Mouse (Mus musculus): ENCODE results near the gene Ppfibp2.

DNA sequence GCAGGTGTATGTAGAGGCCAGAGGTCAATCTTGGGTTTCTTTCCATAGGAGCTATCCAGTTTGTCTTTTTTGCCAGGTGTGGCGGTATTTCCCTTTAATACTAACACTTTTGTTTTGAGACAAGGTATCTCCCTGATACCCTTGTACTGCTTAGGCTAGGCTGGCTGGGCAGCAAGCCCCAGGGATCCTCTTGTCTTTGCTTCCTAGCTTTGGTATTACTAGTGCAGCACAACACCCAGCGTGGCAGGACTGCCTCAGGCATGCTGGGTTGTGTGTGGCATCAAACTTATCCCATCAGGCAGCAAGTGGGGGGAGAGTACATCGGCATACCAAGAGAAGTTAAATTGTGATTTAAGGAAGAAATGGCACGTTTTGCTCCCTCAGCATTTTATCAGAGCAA is 7.5 kb downstream of the Ppfibp2 start:
- TF ChIP-seq CTCF (IDR thresholded peaks at IDR 0.05; ENCODE audit: low read depth), result no peak
- no peak for TF ChIP-seq EP300 (IDR thresholded peaks at IDR 0.05; ENCODE audit: low read depth)
